Mouse (Mus musculus) thymus, adult 2 months (tissue): ENCODE data around the gene Ago1.

Source experiments
- CTCF ChIP-seq: fragments of 200-500 bp; IDR thresholded peaks from 2 replicates; pipeline ENCODE4 v1.5.1; 2012; ENCODE audit warnings: mild to moderate bottlenecking, control low read depth, low read length, moderate library complexity, borderline replicate concordance; ENCODE audit not compliant: control insufficient read depth, poor library complexity, insufficient read depth; ENCODE audit errors: extremely low read depth
- POLR2A ChIP-seq: fragments of 200-500 bp; IDR thresholded peaks from 2 replicates; pipeline ENCODE4 v1.6.1; 2012; ENCODE audit warnings: mild to moderate bottlenecking, low read length, control low read depth, moderate library complexity; ENCODE audit not compliant: control insufficient read depth, poor library complexity, insufficient read depth; ENCODE audit errors: extremely low read depth

DNA sequence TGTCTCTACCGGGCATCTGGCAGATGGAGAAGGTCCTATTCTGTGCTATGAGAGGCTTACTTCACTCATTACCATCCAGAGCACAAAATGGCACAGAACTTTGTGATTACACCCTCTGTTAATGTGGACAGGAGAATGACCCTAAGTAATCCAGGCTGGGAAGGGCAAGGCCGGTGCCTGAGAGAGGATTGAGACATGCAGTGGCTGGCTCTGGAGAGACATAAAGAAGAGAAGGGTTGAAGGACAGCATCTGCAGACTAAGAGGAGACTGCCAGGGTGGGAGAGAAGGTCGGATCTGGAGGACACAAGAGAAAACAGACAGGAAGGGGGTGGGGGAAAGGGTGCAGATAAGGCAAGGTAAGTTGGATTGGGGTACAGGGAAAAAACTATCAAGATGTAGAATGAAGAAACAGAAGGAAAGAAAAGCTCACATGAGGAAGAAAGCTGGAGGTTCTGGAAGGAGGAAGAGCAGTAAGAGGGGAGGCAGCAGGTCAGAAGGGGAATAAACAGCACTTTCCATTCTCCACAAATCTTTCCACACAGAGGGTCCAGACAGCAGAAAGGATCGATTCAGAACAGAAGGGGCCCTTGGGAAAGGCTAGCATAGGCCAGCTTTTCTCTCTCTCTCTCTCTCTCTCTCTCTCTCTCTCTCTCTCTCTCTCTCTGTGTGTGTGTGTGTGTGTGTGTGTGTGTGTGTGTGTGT is 4.0 kb downstream of the Ago1 start:
- TF ChIP-seq CTCF (no peak), POLR2A (no peak)
